Mouse (Mus musculus): ENCODE results near the gene Slc22a23.
A peak's percentile ranks its signal among the peaks of the same experiment; 100 is the strongest.

Gene Slc22a23

GRCm38 (mm10) chr13:34163304-34163975 lies 181.5 kb downstream of the Slc22a23 start:
- no peak for DNase-seq (ENCODE audit: low spot score in 2 of 2)

- peak; percentile 86 to 93 for DNase-seq (ENCODE audit: low spot score in 2 of 2)
Observed at GRCm38 (mm10) chr13:34162491-34163303, 182.3 kb downstream of the Slc22a23 start, which contains the start of gene Psmg4. TSS of gene Psmg4 (plus strand) at chr13:34162964.

DNA sequence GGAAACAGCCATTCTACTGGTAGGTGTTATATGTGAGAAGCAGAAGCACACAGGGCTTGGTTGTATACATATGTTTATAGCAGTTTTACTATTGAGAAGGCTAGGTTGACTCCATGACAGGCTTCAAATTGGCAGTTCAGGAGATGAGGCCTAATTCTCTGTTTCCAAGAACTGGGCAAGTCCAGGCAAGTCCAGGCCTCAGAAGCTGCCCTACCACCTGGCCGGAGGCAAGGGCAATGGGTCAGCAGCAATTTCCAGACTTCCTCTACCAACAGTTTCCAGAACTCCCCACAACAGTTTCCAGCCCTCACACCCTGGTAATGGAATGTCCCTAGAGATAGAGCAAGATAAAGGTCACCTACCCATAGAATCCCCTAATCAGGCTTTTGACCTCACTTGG lies 185.1 kb downstream of the Slc22a23 start:
- DNase-seq (ENCODE audit: low spot score in 2 of 2), result no peak

DNA sequence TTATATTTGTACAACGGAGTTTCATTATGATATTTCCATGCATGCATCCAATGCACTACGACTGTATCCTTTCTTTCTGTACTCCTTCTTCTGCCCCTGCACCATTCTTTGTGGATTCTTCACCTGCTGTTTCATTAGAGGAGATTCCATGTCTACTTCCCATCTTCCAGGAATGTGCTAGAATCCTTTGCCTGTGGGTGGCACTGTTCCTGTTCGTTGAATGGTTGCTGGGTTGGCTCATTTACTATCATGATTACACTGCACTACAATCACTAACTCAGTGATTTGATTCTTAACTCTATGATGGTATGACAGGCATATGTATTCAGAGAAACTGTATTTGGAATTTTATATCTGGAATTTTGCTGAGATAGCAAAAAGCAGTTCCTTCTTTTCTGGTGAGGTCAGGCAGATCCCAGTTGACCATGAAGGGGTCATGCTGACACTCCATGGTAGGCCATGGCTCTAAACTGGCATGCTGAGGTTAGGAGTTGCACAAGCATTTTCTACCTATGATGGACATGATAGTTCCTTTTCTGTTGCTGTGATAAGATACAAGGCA lies 187.3 kb downstream of the Slc22a23 start:
- no peak for DNase-seq (ENCODE audit: low spot score in 2 of 2)

DNA sequence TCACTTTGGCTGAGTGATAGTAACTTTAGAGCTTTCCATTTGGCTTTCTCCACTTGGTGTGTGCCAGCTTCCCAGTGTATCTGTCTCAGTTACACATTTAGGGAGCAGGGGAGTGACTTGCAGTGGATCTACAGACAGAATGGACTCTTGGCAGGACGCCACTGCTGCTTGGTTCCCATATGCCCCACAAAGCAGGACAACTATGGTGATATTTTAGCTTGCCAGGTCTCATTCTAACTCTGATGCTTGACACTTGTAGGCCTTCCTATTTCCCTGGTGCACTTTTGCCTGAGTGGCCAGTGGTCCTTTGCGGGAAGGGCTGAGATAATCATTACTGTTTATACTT lies 188.2 kb downstream of the Slc22a23 start:
- no peak for DNase-seq (ENCODE audit: low spot score in 2 of 2)

- DNase-seq (ENCODE audit: low spot score in 2 of 2), result no peak
Observed at GRCm38 (mm10) chr13:34156133-34156839, 188.7 kb downstream of the Slc22a23 start.

DNA sequence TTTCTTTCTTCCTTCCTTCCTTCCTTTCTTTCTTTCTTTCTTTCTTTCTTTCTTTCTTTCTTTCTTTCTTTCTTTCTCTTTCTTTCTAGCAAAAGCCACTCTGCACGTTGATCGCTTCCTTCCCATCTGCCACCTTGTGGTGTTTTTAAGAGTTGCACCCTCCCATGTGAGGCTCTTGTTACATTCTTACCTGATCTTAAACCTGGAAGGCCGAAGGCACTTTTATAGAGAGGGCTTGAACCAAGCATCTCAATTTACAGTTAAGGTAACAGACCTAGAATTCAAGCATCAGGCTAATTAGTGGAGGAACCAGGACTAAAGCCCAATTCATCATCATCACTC lies 190.1 kb downstream of the Slc22a23 start:
- DNase-seq (ENCODE audit: low spot score in 2 of 2), result no peak

GRCm38 (mm10) chr13:34154217-34154930 lies 190.6 kb downstream of the Slc22a23 start:
- DNase-seq (ENCODE audit: low spot score in 2 of 2), result peak; percentile 70 to 77

DNA sequence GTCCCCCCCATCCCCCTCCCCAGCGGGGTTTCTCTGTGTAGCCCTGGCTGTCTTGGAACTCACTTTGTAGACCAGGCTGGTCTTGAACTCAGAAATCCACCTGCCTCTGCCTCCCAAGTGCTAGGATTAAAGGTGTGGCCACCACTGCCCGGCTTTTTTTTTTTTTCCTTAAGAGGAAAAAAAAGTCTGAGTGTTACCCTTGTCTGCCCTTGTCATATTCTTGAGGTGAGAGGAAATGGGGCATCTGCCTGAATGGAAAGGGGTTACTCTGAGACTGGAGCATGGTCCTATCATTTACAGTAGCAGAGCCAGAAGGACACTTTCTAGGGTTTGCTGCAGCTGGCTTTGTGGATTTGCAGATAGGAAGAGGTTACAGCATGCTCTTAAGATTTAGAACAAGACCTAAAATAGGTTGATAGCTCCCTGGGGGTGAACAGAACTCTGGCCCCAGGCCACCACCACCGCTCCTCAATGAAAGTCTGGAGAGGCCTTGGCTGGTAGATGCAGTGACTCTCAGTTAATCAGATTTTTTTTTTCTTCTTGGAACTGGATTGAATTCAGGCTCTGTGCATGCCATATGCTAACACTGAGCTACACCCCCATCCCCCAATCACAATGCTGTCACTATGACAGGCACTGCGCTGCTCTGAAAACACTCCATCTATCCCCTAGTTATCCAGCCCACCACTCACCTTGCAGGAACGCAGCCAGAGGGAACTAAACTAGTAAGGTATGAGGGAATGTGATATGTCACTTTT lies 191.5 kb downstream of the Slc22a23 start:
- no peak for DNase-seq (ENCODE audit: low spot score in 2 of 2)

DNA sequence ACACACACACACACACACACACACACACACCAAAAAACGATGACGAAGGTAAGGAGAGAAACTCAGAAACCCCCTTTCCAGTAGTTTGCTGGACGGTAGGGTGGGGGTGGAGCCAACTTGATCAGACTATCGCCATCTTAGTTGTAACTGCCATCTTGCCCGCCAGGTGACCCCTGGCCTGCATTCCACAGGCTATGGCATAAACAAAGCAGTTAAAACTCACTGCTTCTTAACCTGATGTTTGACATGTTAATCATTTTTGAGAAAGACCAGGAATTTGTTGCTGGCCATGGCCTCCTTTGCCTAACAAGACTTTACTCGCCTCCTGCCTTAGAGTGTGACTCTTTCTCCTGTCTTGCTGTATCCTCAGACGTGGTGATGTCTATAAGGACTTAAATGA lies 192.3 kb downstream of the Slc22a23 start:
- no peak for DNase-seq (ENCODE audit: low spot score in 2 of 2)

- no peak for DNase-seq (ENCODE audit: low spot score in 2 of 2)
Observed at GRCm38 (mm10) chr13:34151425-34151824, 193.6 kb downstream of the Slc22a23 start.

DNA sequence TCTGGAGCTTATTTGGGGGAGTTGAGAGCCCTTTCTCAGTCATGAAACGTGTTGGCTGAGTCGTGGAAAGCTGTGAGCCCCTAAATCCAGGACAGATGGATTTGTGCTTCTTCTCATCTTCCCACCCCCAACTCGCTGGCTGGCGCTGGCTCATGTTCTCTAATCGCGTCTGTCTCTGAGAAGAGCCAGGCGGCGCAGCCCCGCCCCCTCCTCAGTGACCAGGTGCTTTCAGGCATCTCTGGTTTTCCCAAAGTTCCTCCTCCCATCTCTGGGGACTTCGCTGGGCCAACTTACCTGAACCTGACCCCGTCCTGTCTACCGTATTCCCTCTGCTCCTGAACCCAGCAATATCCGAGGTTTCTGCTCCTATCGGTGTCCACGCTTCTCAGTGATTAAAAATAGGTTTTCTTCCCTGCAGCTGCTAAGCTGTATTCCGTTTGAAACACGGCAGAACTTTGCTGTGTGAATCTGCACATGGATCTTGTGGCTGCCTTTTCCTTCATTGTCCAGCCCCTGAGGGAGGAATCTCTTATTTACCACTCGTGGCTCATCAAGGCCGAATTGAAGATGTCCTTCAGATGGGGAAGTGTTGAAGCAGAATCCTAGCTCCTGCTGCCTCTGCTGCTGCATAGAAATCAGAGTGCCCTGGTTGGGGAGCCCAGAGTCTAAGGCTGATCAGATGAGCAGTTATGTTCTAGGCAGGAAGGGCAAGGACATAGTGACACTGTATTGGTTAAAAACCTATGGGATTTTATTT lies 194.5 kb downstream of the Slc22a23 start:
- peak; percentile 55 to 65 for DNase-seq (ENCODE audit: low spot score in 2 of 2)

DNA sequence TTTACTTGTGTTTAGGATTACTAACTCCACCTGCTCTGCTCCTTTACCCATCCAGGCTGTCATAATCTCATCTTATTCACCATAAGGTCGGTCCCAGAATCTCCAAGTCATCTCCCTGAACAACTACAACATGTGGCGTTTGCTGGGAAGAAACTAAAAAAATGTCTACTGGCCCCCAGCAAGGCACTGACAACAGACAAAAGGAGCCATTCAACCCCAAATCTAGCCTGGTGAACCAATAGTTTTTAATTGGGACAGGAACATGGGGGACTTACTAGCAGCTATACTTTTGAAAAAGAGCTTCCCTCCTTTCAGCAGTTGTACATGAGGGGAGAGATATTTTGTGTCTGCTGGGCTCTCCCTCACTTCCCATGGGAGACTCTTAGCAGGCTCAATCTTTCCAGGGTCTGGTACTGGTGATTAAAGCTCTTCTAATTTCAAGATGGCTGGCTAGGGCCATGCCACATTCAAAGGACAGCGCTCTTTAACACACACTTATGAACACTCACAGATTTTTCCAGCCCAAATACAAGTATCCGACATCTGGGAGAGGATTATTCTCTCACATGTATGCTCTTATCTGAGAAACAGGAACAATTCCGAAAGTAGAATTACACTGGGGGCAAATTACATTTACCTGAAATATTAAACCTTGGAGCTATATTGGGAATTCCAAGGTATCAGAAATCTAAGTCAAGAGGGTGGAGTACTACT lies 195.4 kb downstream of the Slc22a23 start:
- no peak for DNase-seq (ENCODE audit: low spot score in 2 of 2)

GRCm38 (mm10) chr13:34148767-34149392 lies 196.1 kb downstream of the Slc22a23 start:
- DNase-seq (ENCODE audit: low spot score in 2 of 2), result peak; percentile 73 to 75

DNA sequence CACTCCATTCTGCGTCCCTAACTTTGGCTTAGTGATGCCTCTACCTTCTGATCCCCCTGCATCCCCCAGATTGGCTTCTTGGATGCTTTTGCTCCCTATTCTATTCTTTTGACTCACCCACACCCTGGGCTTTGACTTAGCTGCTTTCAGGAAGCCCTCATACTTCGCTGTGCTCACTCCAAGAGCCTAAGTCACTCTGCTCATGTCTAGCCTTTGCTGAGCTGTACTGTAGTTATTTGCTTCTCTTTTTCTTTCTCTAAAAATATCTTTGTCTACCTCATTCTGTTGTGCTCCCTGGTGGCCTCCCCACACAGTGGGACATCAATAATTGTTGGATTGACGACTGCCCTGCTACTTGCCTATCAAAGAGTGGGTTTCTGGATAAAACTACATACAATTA lies 196.8 kb downstream of the Slc22a23 start:
- DNase-seq (ENCODE audit: low spot score in 2 of 2), result no peak

GRCm38 (mm10) chr13:34146916-34147315 lies 198.1 kb downstream of the Slc22a23 start:
- no peak for DNase-seq (ENCODE audit: low spot score in 2 of 2)

DNA sequence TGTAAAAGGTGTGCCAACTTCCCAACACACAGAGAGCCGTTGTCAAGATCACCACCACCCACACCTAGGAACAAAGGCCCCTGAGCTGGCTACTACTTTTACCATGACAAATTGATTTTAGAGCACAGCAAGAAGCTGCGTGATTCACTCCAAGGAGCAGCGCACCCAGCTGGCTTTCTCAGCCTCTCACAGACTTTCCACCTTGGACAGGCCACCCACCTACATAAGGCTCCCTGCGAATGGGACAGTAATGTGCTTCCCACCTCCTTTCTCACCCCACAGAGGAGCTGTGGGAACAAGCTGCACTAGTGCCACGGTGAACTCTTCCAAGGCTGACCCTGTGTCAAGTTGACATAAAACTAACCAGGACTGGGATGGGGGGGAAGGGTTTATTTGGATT lies 201.6 kb downstream of the Slc22a23 start:
- DNase-seq (ENCODE audit: low spot score in 2 of 2), result peak in 1 of 2 experiments; percentile 2

DNA sequence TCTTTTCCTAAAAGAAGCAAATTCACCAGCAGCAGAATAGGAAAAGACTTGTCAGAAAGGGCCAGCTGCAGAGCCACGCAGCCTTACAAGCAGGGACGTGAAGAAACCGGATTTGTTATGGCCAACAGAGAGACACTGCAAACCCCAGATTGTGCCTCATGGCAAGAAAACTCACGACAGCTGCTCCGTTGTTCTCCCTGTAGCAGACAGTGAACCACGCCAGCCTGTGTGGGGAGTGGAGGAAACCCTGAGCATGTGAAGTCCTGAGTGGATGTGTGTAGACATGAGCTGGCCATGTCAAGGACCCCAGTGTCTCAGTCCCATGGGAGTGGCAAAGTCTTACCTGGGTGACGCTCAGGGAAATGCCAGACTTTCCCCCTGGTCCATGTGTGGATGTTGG lies 208.4 kb downstream of the Slc22a23 start:
- peak in 1 of 2 experiments; percentile 51 for DNase-seq (ENCODE audit: low spot score in 2 of 2)

GRCm38 (mm10) chr13:34134276-34134675 lies 210.7 kb downstream of the Slc22a23 start:
- DNase-seq (ENCODE audit: low spot score in 2 of 2), result peak in 1 of 2 experiments; percentile 22
